Mouse (Mus musculus) hindbrain, embryonic 11.5 days (tissue): ENCODE results near the gene Coq8a. TPM values are rescaled to one million over a fixed set of nuclear protein-coding genes. Genes with fewer than 3 reads are reported as not detected.

Experiments used
- ATAC-seq: fragments of 200-750 bp; cut with Nextera tagmentation; 2 replicates; pipeline ENCODE4 v1.8.0; 2017; ENCODE audit warnings: mild to moderate bottlenecking, moderate TSS enrichment, moderate library complexity; ENCODE audit not compliant: low FRiP score
- DNase-seq: peaks from one replicate; pipeline ENCODE4 v3.0.0-alpha.2; 2015; ENCODE audit warnings: low spot score
- H3K27ac ChIP-seq: fragments of 300-500 bp; sonication (generic); 2 replicates; pipeline ENCODE4 v1.5.1; 2014; ENCODE audit warnings: mild to moderate bottlenecking, low read depth, low read length
- H3K27me3 ChIP-seq: fragments of 300-500 bp; sonication (generic); 2 replicates; pipeline ENCODE4 v1.6.1; 2014; ENCODE audit warnings: mild to moderate bottlenecking, low read length, moderate library complexity, mixed read lengths; ENCODE audit not compliant: control insufficient read depth, insufficient read depth
- H3K36me3 ChIP-seq: fragments of 300-500 bp; sonication (generic); 2 replicates; pipeline ENCODE4 v1.6.1; 2014; ENCODE audit warnings: mild to moderate bottlenecking, low read length, moderate library complexity, mixed read lengths; ENCODE audit not compliant: control insufficient read depth, insufficient read depth
- H3K4me1 ChIP-seq: fragments of 300-500 bp; sonication (generic); replicated peaks from 2 replicates; pipeline ENCODE4 v1.6.1; 2014; ENCODE audit warnings: low read length, mixed read lengths; ENCODE audit not compliant: control insufficient read depth, insufficient read depth
- H3K4me2 ChIP-seq: fragments of 300-500 bp; sonication (generic); replicated peaks from 2 replicates; pipeline ENCODE4 v1.6.1; 2014; ENCODE audit warnings: mild to moderate bottlenecking, low read depth, low read length
- H3K4me3 ChIP-seq: fragments of 300-500 bp; sonication (generic); 2 replicates; pipeline ENCODE4 v1.5.1; 2014; ENCODE audit warnings: low read depth, low read length
- H3K9ac ChIP-seq: fragments of 300-500 bp; sonication (generic); 2 replicates; pipeline ENCODE4 v1.6.1; 2014; ENCODE audit warnings: low read depth, low read length
- H3K9me3 ChIP-seq: fragments of 300-500 bp; sonication (generic); 2 replicates; pipeline ENCODE4 v1.6.1; 2016; ENCODE audit warnings: low read length; ENCODE audit not compliant: control insufficient read depth
- WGBS: fragments of 180-500 bp; shearing (Covaris S2); extraction: QIAGEN DNeasy Blood & Tissue Kit; methylation state at CpG from one replicate; pipeline ENCODE4 v1.1.7; 2014; 5-methylcytosine and 5-hydroxymethylcytosine counted together
- polyA plus RNA-seq: library from polyadenylated mRNA; unstranded; fragments of >200 nt; fragmentation: Nextera tagmentation; extraction: Ambion mirVana; gene quantifications from 2 replicates; pipeline ENCODE4 v1.2.1, GENCODE M21; 2014

The Coq8a gene
- polyA plus RNA-seq, 1 experiment from 2014 or later, result 2.3 TPM

- no peak overlapping the region for H3K4me3 ChIP-seq
- DNase-seq (no peak), ATAC-seq (no peak)
- H3K27ac ChIP-seq, result no peak overlapping the region
- no peaks in the 10 kb centered on the region for H3K27me3 ChIP-seq
- WGBS, result 86% methylated on average over 4 of the region's 4 CpGs
- no peak overlapping the region for H3K9ac ChIP-seq
- no peaks in the 10 kb centered on the region for H3K36me3 ChIP-seq
- H3K4me2 ChIP-seq, result no peak overlapping the region
- H3K9me3 ChIP-seq, result no peaks in the 10 kb centered on the region
- no peaks in the 10 kb centered on the region for H3K4me1 ChIP-seq
These were observed 60.2 kb downstream of the Coq8a start for GRCm38 (mm10) chr1:180139158-180139557.

GRCm38 (mm10) chr1:180132187-180132586 lies 67.2 kb downstream of the Coq8a start:
- WGBS, result 94% methylated on average over 4 of the region's 4 CpGs
- no peak overlapping the region for H3K4me3 ChIP-seq
- DNase-seq (no peak), ATAC-seq (no peak)
- no peaks in the 10 kb centered on the region for H3K9me3 ChIP-seq
- no peak overlapping the region for H3K9ac ChIP-seq
- H3K36me3 ChIP-seq, result no peaks in the 10 kb centered on the region
- H3K4me1 ChIP-seq, result no peaks in the 10 kb centered on the region
- H3K27me3 ChIP-seq, result no peaks in the 10 kb centered on the region
- no peak overlapping the region for H3K27ac ChIP-seq
- H3K4me2 ChIP-seq, result no peak overlapping the region

GRCm38 (mm10) chr1:180131402-180131801 lies 68.0 kb downstream of the Coq8a start:
- H3K4me2 ChIP-seq, result no peak overlapping the region
- DNase-seq (no peak), ATAC-seq (no peak)
- no peaks in the 10 kb centered on the region for H3K36me3 ChIP-seq
- H3K9me3 ChIP-seq, result no peaks in the 10 kb centered on the region
- H3K27ac ChIP-seq, result no peak overlapping the region
- no peak overlapping the region for H3K4me3 ChIP-seq
- H3K9ac ChIP-seq, result no peak overlapping the region
- H3K27me3 ChIP-seq, result no peaks in the 10 kb centered on the region
- no peaks in the 10 kb centered on the region for H3K4me1 ChIP-seq
- WGBS, result 65% methylated on average over 3 of the region's 3 CpGs

GRCm38 (mm10) chr1:180128077-180128792 lies 71.2 kb downstream of the Coq8a start:
- Histone ChIP-seq H3K27ac (no peak overlapping the region), H3K36me3 (no peaks in the 10 kb centered on the region), H3K4me3 (no peak overlapping the region), H3K9ac (no peak overlapping the region), H3K4me1 (no peaks in the 10 kb centered on the region), H3K9me3 (no peaks in the 10 kb centered on the region), H3K4me2 (no peak overlapping the region), H3K27me3 (no peaks in the 10 kb centered on the region)
- 96% methylated on average over 5 of the region's 5 CpGs for WGBS
- DNase-seq (no peak), ATAC-seq (no peak)

- no peaks in the 10 kb centered on the region for H3K9me3 ChIP-seq
- no peak overlapping the region for H3K9ac ChIP-seq
- 72% methylated on average over 8 of the region's 8 CpGs for WGBS
- no peaks in the 10 kb centered on the region for H3K36me3 ChIP-seq
- ATAC-seq (no peak), DNase-seq (peak; percentile 8)
- no peak overlapping the region for H3K4me3 ChIP-seq
- no peaks in the 10 kb centered on the region for H3K27me3 ChIP-seq
- no peaks in the 10 kb centered on the region for H3K4me1 ChIP-seq
- no peak overlapping the region for H3K27ac ChIP-seq
- no peak overlapping the region for H3K4me2 ChIP-seq
These were observed 81.2 kb downstream of the Coq8a start for GRCm38 (mm10) chr1:180118233-180118632.

- Histone ChIP-seq H3K27me3 (no peaks in the 10 kb centered on the region), H3K9me3 (no peaks in the 10 kb centered on the region), H3K4me1 (no peaks in the 10 kb centered on the region), H3K4me3 (no peak overlapping the region), H3K4me2 (no peak overlapping the region), H3K36me3 (no peaks in the 10 kb centered on the region), H3K9ac (no peak overlapping the region), H3K27ac (no peak overlapping the region)
- 90% methylated on average over 1 of the region's 1 CpGs for WGBS
- DNase-seq (peak; percentile 38), ATAC-seq (no peak)
These were observed 82.9 kb downstream of the Coq8a start for GRCm38 (mm10) chr1:180116525-180116924.

Other genes starting within 250 kb of the Coq8a start
- 12.8 and 21.8 TPM in 2 replicates for gene Cdc42bpa, start 239.1 kb downstream of the Coq8a start, polyA plus RNA-seq
- gene Psen2, start 63.8 kb upstream of the Coq8a start, polyA plus RNA-seq, result 4.4 and 6.9 TPM in 2 replicates
- gene Itpkb, start 130.9 kb upstream of the Coq8a start, polyA plus RNA-seq, result 2.9 and 4.3 TPM in 2 replicates